Mouse (Mus musculus) gastrocnemius, postnatal 36 days (tissue): ENCODE measurements around the gene Sh2b3. TPM values are rescaled to one million over a fixed set of nuclear protein-coding genes. Genes with fewer than 3 reads are reported as not detected.

Source experiments
- DNase-seq, 2 experiments: peaks; one replicate each; pipeline ENCODE4 v3.0.0; 2022
- intact Hi-C: fragments of 180-260 bp; cut with DNase I; formaldehyde crosslinking; loops from one replicate; pipeline ENCODE4 v1.15.1; 2025
- microRNA-seq, 2 experiments: library from miRNA; unstranded; fragments of <30 nt; microRNA quantifications; one replicate each; pipeline ENCODE4 v1.2.0; 2021
- total RNA-seq, 2 experiments: library from RNA; stranded (reverse); gene quantifications; 2 replicates each; pipeline ENCODE4 v1.2.3; 2021

Sh2b3 gene
- total RNA-seq, 2 experiments from 2014 or later, result 13.5 TPM

GRCm38 (mm10) chr5:121810331-121811151, 26.9 kb downstream of the Sh2b3 start:
- intact Hi-C loops, result no loop called here

GRCm38 (mm10) chr5:121809667-121810224, 27.7 kb downstream of the Sh2b3 start:
- intact Hi-C loops, result no loop called here
- DNase-seq, result no peak

More at GRCm38 (mm10) chr5:121810331-121811151, 26.9 kb downstream of the Sh2b3 start:
- DNase-seq, result no peak

- intact Hi-C loops, result no loop called here
- DNase-seq, result no peak
Measured at GRCm38 (mm10) chr5:121808202-121808601, 29.2 kb downstream of the Sh2b3 start.

GRCm38 (mm10) chr5:121807186-121807585, 30.3 kb downstream of the Sh2b3 start:
- DNase-seq, result no peak
- intact Hi-C loops, result no loop called here

GRCm38 (mm10) chr5:121798447-121798846, 39.0 kb downstream of the Sh2b3 start:
- no peak for DNase-seq
- intact Hi-C loops, result loop anchor here (10.0 kb wide), 1 partner anchor 46 kb away; the partner anchor contains the start of gene Pheta1

GRCm38 (mm10) chr5:121795800-121796199, 41.6 kb downstream of the Sh2b3 start:
- no peak for DNase-seq
- intact Hi-C loops, result loop anchor here (10.0 kb wide), 1 partner anchor 49 kb away; the partner anchor contains the start of gene Pheta1

- intact Hi-C loops, result loop anchor here (10.0 kb wide), 1 partner anchor 54 kb away; the partner anchor contains the start of gene Pheta1
- DNase-seq, result no peak
Measured at GRCm38 (mm10) chr5:121791026-121791425, 46.4 kb downstream of the Sh2b3 start.

GRCm38 (mm10) chr5:121783862-121784500, 53.5 kb downstream of the Sh2b3 start:
- intact Hi-C loops, result no loop called here
- DNase-seq, result peak in 1 of 2 experiments; percentile 32

GRCm38 (mm10) chr5:121782467-121782866, 55.0 kb downstream of the Sh2b3 start:
- DNase-seq, result no peak
- intact Hi-C loops, result no loop called here

- DNase-seq, result no peak
- intact Hi-C loops, result no loop called here
Measured at GRCm38 (mm10) chr5:121780180-121780579, 57.3 kb downstream of the Sh2b3 start.

GRCm38 (mm10) chr5:121778485-121779119, 58.8 kb downstream of the Sh2b3 start:
- intact Hi-C loops, result no loop called here
- DNase-seq, result no peak

GRCm38 (mm10) chr5:121771611-121772010, 65.8 kb downstream of the Sh2b3 start:
- intact Hi-C loops, result no loop called here
- DNase-seq, result no peak

GRCm38 (mm10) chr5:121769827-121770226, 67.6 kb downstream of the Sh2b3 start:
- no peak for DNase-seq
- intact Hi-C loops, result no loop called here

- no peak for DNase-seq
- intact Hi-C loops, result no loop called here
Measured at GRCm38 (mm10) chr5:121767564-121767963, 69.9 kb downstream of the Sh2b3 start.

- intact Hi-C loops, result no loop called here
- DNase-seq, result no peak
Measured at GRCm38 (mm10) chr5:121766038-121766773, 71.2 kb downstream of the Sh2b3 start.

Small RNA genes lying within 50 kb of the gene (microRNA-seq; reads per million reads assigned to microRNA genes)
- gene Mir7031, result 0 to 0.36 reads per million in 2 experiments

Other genes with a start within 250 kb of the Sh2b3 start
- gene Aldh2, start 243.8 kb downstream of the Sh2b3 start, total RNA-seq, result 100 to 1,000 TPM; 112 to 171 TPM
- gene Acad12, start 218.7 kb downstream of the Sh2b3 start, total RNA-seq, result 10 to 100 TPM; 21.3 to 22.4 TPM
- gene Acad10, start 177.1 kb downstream of the Sh2b3 start, total RNA-seq, result 10 to 100 TPM in 1 of 2 experiments, 1 to 10 TPM in 1; 9.7 to 10.2 TPM
- gene Brap, start 177.1 kb downstream of the Sh2b3 start, total RNA-seq, result 10 to 100 TPM; 30.0 to 31.7 TPM
- gene Atxn2, start 126.3 kb downstream of the Sh2b3 start, total RNA-seq, result 10 to 100 TPM; 84.9 to 95.4 TPM
- 1 to 10 TPM; 4.5 to 6.0 TPM for gene Pheta1, start 11.3 kb upstream of the Sh2b3 start, total RNA-seq
- 1 to 10 TPM; 1.9 to 2.3 TPM for gene Cux2, start 212.5 kb upstream of the Sh2b3 start, total RNA-seq